Mouse (Mus musculus) hematopoietic stem cell, adult 5-6 weeks (primary cell): ENCODE results near the gene Mst1. TPM values are rescaled to one million over a fixed set of nuclear protein-coding genes. Genes with fewer than 3 reads are reported as not detected.

Experiments used
- total RNA-seq: library from RNA; stranded (forward); fragments of 172-1452, 232-1000 nt; gene quantifications from 2 replicates; pipeline ENCODE4 v1.2.3, GENCODE M21; 2017

Gene Mst1
- total RNA-seq, 1 experiment from 2014 or later: not detected

Other genes with a start within 250 kb of the Mst1 start
- 165 and 170 TPM in 2 replicates for gene Rbm6, start 207.2 kb upstream of the Mst1 start, total RNA-seq
- 11.5 and 12.3 TPM in 2 replicates for gene Mon1a, start 192.3 kb upstream of the Mst1 start, total RNA-seq
- 0.25 TPM in 1 of 2 replicates, not detected in the other for gene Mst1r, start 173.6 kb upstream of the Mst1 start, total RNA-seq
- not detected in 2 replicates for gene Actl11, start 152.0 kb upstream of the Mst1 start, total RNA-seq
- gene Camkv, start 144.8 kb upstream of the Mst1 start, total RNA-seq: 0.25 and 0.38 TPM in 2 replicates
- 19.3 and 40.1 TPM in 2 replicates for gene Traip, start 130.3 kb upstream of the Mst1 start, total RNA-seq
- gene Uba7, start 104.9 kb upstream of the Mst1 start, total RNA-seq: 103 and 121 TPM in 2 replicates
- 2.2 and 2.3 TPM in 2 replicates for gene Gm20661, start 97.4 kb upstream of the Mst1 start, total RNA-seq
- 49.9 and 50.4 TPM in 2 replicates for gene Inka1, start 94.6 kb upstream of the Mst1 start, total RNA-seq
- gene Cdhr4, start 87.9 kb upstream of the Mst1 start, total RNA-seq: 3.3 and 3.9 TPM in 2 replicates
- gene Gm20662, start 84.1 kb upstream of the Mst1 start, total RNA-seq: 1.6 TPM in 1 of 2 replicates, not detected in the other
- gene Ip6k1, start 77.9 kb upstream of the Mst1 start, total RNA-seq: 45.7 and 127 TPM in 2 replicates
- 10.8 and 16.2 TPM in 2 replicates for gene Gmppb, start 31.2 kb upstream of the Mst1 start, total RNA-seq
- 1.9 and 3.4 TPM in 2 replicates for gene Amigo3, start 27.3 kb upstream of the Mst1 start, total RNA-seq
- gene Rnf123, start 2.9 kb downstream of the Mst1 start, total RNA-seq: 35.1 and 40.5 TPM in 2 replicates
- gene Apeh, start 14.2 kb downstream of the Mst1 start, total RNA-seq: 90.6 and 109 TPM in 2 replicates
- 2.7 and 3.6 TPM in 2 replicates for gene Bsn, start 109.9 kb downstream of the Mst1 start, total RNA-seq
- gene Dag1, start 183.5 kb downstream of the Mst1 start, total RNA-seq: 9.8 and 14.1 TPM in 2 replicates
- 7.0 and 12.5 TPM in 2 replicates for gene Nicn1, start 210.0 kb downstream of the Mst1 start, total RNA-seq
- 1.4 and 1.6 TPM in 2 replicates for gene Amt, start 216.4 kb downstream of the Mst1 start, total RNA-seq
- gene Rhoa, start 225.7 kb downstream of the Mst1 start, total RNA-seq: 251 and 320 TPM in 2 replicates
- gene Tcta, start 225.7 kb downstream of the Mst1 start, total RNA-seq: 8.5 and 9.7 TPM in 2 replicates